Mouse (Mus musculus) embryonic facial prominence, embryonic 14.5 days (tissue): Measurements from ENCODE around the gene Tgm3. TPM values are rescaled to one million over a fixed set of nuclear protein-coding genes. Genes with fewer than 3 reads are reported as not detected.

ENCODE experiments used
- microRNA-seq: library from miRNA; unstranded; fragments of <30 nt; microRNA quantifications from one replicate; pipeline ENCODE4, GENCODE M21; 2016; ENCODE audit warnings: borderline number of aligned reads
- polyA plus RNA-seq: library from polyadenylated mRNA; unstranded; fragments of >200 nt; fragmentation: Nextera tagmentation; extraction: Ambion mirVana; gene quantifications from 2 replicates; pipeline ENCODE4 v1.2.1, GENCODE M21; 2014

Tgm3 gene
- polyA plus RNA-seq, 1 experiment from 2014 or later: 0.49 TPM

Small RNA genes lying within 50 kb of the gene (microRNA-seq; reads per million reads assigned to microRNA genes)
- not detected for gene Mir6339

Other genes starting within 250 kb of the Tgm3 start
- 12.7 and 13.7 TPM in 2 replicates for gene Stk35, start 211.8 kb upstream of the Tgm3 start, polyA plus RNA-seq
- gene Tgm6, start 100.1 kb downstream of the Tgm3 start, polyA plus RNA-seq: 0.07 TPM in 1 of 2 replicates, not detected in the other
- gene Snrpb, start 167.1 kb downstream of the Tgm3 start, polyA plus RNA-seq: 472 and 523 TPM in 2 replicates
- not detected in 2 replicates for gene Tmc2, start 182.8 kb downstream of the Tgm3 start, polyA plus RNA-seq